Mouse (Mus musculus): Measurements from ENCODE around the gene Eps8l3. TPM values are rescaled to one million over a fixed set of nuclear protein-coding genes. Genes with fewer than 3 reads are reported as not detected.
"Not testable (repeated sequence)": the region's sequence is repeated elsewhere in the genome, so short reads cannot be mapped to it uniquely, and the experiment has no call there.

The Eps8l3 gene
- total RNA-seq, 1 experiment from 2014 or later, result not detected

DNA sequence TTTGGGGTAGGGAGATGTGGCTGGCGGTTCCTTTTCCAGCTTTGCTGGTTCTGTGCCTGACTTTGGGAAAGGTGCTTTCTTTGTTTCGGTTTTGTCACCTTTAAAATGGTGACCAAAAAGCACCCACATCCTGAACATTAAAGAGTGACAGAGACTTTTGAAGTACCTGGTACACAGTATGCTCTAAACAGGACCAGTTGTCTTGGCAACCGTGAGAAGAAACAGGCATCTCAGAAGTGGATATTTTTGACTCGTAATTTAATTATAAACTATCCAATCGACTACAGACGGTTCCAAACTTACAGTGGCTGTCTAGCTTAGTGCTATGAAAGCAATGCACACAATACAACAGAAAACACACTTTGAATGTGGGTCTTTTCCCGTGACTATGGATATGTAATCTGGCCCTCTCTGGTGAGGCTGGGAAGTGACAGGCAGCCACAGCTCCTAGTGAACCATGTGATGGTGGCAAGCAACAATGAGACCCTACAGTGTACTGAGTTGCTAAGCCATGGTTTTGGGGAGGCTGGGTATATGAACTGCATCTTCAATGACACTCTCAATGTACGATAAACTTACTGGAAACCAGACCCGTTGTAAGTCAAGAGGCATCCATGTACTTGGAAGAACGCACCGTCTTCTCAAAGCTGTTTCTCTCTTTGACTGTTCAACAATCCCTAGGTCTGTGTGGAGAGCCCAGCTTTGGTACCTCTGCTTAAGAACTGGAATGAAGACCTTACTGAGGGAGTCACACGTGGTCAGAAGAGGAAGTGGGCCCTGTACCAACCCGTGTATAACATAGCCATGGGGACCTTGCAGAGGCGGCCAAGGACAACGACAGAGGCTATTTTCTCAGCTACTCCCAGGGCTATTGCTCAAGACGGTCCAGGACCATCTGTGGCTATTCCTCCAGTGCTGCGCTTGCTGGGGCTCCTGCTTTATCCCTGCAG, 23.5 kb upstream of the Eps8l3 start:
- no peak for DNase-seq

DNA sequence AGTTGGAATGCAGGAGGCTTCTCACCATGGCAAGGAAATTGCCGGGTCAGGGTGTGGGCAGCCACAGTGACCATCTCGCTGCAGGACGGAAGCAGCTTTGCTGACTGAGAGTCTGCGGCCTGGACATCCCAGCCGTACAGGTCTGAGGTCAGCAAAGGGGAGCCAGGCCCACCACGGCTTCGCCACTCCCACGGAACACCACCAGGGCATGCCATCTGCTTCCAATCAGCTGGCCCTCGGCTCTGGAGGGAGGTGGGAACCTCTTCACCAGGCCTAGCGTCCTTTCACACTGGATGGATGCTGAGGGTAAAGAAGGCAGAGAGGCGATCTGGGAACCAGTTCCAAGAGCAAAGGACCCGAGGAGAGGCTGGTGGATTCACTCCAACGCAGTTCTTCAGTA, 21.7 kb upstream of the Eps8l3 start:
- no peak for DNase-seq

- DNase-seq, result no peak
Measured at GRCm38 (mm10) chr3:107857646-107858045, 19.4 kb upstream of the Eps8l3 start.

- not testable (repeated sequence) for DNase-seq
Measured at GRCm38 (mm10) chr3:107861483-107861882, 15.5 kb upstream of the Eps8l3 start.

DNA sequence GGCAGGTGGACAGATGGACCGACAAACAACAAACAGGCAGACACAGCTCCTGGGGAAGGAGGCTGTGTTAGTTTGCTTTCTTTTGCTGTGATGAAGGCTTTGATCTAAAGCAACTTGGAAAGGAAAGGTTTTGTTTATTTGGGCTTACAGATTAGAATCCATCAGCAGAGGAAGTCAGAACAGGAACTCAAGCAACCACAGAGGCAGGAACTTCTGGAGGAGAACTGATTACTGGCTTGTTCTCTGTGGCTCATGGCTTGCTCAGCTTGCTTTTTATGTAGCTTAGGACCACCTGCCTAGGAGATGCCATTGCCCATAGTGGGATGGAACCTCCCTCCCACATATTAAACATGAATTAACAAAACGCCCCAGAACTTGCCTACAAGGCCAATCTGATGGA, 14.6 kb upstream of the Eps8l3 start:
- DNase-seq, result no peak

GRCm38 (mm10) chr3:107863471-107863870, 13.6 kb upstream of the Eps8l3 start:
- DNase-seq, result no peak

GRCm38 (mm10) chr3:107863898-107864603, 13.0 kb upstream of the Eps8l3 start:
- peak; percentile 82 for DNase-seq

DNA sequence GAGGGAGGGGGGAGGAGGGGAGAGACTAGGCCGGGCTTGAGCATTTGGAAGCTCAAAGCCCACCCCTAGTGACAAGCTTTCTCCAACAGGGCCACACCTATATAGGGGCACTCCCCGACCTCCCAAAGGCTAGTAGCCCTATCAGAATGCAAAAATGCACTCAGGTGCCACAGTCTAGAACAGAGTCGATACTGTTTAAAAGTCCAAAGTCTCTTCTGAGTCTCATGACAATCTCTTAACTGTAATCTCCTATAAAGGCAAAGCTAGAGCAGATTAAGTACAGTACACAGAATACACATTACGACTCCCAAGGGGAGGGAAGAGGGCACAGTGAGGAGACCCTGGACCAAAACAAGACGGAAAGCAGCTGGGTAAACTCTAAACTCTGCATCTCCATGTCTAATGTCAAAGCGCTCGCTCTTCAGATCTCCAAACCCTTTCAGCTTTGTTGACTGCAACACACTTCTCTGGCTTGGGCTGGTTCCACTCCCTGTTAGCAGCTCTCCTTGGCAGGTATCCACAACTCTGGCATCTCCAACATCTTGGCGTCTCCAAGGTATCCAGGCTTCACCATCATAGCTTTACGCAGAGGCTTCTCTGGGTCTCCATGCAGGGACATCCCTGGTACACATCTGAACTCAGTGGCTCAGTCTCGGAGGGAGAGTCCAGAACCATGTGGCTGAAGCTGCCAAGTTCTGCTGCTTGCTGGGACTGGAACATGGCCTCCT, 11.5 kb upstream of the Eps8l3 start:
- no peak for DNase-seq

GRCm38 (mm10) chr3:107867086-107867485, 9.9 kb upstream of the Eps8l3 start:
- DNase-seq, result peak; percentile 77

DNA sequence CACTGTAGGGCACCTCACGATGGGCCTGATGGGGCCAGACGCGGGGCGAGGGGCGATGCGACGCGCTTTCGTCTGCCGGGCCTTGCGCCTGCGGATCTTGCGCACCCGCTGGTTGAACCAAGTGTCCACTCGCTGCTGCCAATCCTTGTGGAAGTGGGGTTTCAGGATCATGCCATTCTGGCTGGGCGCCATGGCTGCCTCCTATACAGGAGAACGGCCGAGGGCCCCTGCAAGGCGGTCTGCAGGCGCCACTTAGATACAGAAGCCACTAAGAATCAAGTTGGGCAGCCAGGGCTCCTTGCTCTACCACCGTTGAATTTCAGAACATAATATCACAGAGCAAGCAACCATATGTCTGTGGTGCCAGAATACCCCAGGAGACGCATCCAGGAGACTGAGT, 8.6 kb upstream of the Eps8l3 start:
- no peak for DNase-seq

DNA sequence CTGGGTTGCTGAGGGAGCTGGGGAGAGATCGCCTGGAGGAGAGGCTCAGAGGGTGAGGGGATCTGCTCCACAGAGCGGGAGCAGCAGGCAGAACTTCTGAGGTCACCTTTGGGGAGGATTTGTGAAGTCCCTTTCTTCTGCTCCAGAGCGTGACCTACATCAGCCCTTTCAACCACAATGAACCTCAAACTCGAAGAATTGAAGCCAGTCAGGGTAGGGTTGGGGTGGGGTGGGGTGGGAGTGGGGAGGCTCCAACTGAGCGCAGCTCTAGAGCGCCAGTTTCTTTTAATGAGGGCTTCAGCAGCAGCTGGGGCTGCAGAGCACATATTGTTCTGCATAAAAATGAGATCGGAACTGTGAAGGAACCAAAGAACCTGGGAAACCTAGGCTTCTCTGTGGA, 7.9 kb upstream of the Eps8l3 start:
- DNase-seq, result no peak

DNA sequence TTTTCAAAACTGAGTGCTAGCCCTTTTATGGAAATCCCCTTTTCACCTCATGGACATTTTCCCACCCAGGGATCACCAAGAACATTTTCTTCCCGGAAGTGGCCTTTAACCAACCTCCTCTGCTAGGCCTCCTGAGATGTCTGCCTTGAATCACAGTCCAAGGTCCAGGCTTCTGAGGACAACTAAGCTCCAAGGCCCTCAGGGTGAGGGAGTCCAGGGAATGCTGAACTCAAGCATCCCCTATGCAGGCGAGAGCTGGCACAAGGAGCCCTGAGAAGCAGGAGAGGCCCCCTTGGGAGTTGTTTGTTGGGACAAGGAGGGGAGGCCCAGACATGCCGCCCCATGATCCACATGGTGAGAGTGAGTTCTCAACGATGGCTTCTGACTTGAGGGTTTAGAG, 7.1 kb upstream of the Eps8l3 start:
- DNase-seq, result no peak

DNA sequence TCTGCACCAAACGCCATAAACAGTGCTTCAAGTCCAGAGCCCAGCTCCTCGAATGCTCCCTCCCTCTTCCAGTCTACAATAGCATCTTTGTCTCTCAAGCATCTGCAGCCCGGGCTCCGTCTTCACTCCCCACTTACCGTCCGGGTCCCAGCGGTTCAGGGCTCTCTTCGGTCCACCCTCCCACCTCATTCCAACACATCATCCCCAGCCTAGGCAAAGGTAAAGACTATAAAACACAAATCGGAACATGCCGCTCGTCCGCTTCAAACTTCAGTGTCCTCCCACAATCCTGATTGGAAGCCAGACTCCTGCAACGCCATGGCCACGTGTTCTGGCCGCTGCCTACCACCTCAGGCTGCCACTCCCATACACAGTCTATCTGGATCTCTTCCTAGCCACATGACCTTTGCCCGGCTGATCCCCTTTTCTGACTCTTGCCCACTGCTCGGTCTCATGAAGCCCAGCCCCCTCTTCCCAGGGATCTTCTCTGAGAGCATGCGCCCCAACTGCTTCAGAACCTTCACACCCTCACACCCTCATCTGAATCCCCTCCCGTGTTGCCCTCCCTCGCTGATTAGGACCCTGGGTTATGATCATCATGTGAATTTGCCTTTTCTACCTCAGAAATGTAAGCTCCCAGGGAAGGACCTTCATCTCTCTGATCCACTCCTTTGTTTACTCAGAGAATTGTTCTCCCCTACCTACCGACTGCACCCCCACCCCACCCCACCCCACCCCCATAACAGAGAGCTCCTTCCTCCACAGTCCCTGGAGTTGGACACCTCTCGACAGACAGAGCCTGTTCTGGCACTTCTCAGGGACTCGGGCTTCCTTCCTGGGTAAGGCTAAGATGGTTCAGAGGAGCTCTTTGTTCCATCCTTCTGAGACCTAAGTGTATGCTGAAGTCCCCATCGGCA, 3.4 kb upstream of the Eps8l3 start:
- DNase-seq, result no peak

DNA sequence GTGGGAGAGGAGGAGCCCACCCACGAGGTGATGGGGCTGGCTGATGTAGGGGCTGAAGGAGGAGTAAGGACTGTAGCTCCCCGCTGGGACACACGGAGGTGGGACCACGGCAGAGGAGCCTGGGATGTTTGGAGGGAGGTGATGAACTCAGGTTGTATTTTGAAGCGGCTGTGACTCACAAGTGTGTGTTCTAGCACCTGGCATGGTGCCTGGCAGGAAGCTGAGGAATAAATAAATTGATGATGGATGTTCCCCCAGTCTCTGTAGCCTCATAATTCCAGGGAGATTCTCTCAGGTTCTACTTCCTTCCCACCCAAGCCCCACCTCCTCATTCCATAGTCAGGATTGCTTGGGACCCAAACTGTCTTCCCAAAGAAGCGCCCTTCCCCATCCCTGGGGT, 1.8 kb upstream of the Eps8l3 start:
- DNase-seq, result no peak

DNA sequence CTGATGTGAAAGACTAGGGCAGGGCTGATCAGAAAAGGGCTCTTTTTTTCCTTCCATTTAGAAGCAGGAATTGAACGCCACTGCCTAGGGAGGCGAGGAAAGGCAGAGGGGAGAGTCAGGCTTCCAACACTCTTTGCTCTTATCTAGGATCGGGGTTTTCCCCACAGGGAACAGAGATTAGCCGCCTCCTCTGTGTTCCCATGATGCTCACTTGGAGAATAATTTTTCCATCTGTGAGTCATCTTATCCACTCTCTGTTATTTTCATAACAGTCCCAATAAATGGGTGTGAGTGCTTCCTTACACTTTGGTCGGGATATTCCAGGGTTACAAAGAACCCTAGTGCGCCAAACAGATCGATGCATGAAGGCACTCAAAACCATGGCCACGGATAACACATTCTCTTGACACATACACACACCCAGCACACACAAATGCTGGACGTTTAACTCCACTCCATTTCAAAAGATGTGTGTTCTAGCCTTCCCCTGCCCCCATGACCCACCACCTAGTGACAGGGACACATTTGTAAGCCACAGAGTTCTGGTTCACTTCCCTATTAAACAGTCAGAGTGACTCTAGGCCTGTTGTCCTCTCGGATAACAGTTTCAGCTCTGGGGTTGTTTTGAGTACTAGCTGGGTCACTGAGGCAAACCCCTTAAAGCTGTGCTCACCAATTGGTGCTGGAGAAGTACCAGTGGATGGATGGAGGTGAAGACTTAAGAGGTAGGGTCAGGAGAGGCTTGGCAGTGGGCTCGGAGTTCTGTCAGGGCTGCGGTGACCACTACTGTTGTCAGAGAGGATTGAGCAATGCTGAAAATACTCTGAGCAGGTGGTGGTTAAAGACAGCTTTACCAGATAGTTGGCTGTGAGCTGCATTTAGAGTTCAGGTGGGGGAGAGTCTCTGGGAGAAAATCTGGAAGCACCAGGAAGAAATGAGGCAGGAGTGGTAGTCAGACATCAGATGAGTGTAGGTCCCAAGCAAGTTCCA, 1.0 kb downstream of the Eps8l3 start:
- no peak for DNase-seq

- no peak for DNase-seq
Measured at GRCm38 (mm10) chr3:107887674-107888495, 10.9 kb downstream of the Eps8l3 start.

DNA sequence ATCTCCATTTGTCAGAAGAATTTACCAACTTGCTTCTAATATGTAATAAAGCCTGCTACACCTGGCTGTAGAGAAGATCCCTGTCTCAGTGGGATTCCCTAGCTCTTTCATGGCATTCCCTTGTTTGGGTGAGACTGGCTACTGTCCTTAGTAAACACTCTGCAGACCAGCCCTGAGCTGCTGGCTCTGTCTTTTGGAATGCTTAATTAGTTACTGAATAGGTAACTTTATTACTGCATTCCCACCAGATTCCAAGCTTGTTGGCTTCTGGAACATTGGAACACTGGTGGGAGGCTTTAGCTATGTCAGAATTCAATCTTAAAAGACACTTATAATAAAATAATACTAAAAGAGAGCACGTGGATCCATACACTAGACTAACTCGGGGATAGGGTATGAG, 12.2 kb downstream of the Eps8l3 start:
- DNase-seq, result not testable (repeated sequence)

GRCm38 (mm10) chr3:107895194-107895719, 18.2 kb downstream of the Eps8l3 start:
- no peak for DNase-seq

Data from adrenal gland, postnatal 25 days (tissue).